Mouse (Mus musculus) liver, embryonic 15.5 days (tissue): ENCODE data around the gene Ctbp2. TPM values are rescaled to one million over a fixed set of nuclear protein-coding genes. Genes with fewer than 3 reads are reported as not detected.

Source experiments
- ATAC-seq: fragments of 200-750 bp; cut with Nextera tagmentation; 2 replicates; pipeline ENCODE4 v1.8.0; 2017; ENCODE audit warnings: moderate number of reproducible peaks, mild to moderate bottlenecking, moderate library complexity; ENCODE audit not compliant: insufficient read depth
- H3K27ac ChIP-seq: fragments of 300-500 bp; sonication (generic); replicated peaks from 2 replicates; pipeline ENCODE4 v1.5.1; 2015; ENCODE audit warnings: mild to moderate bottlenecking, inconsistent platforms
- H3K27me3 ChIP-seq: fragments of 300-500 bp; sonication (generic); 2 replicates; pipeline ENCODE4 v1.6.1; 2015; ENCODE audit warnings: mild to moderate bottlenecking, inconsistent platforms
- H3K36me3 ChIP-seq: fragments of 300-500 bp; sonication (generic); replicated peaks from 2 replicates; pipeline ENCODE4 v1.6.1; 2015; ENCODE audit warnings: moderate library complexity, mild to moderate bottlenecking, inconsistent platforms
- H3K4me1 ChIP-seq: fragments of 300-500 bp; sonication (generic); replicated peaks from 2 replicates; pipeline ENCODE4 v1.6.1; 2015; ENCODE audit warnings: inconsistent platforms
- H3K4me2 ChIP-seq: fragments of 300-500 bp; sonication (generic); 2 replicates; pipeline ENCODE4 v1.6.1; 2015; ENCODE audit warnings: moderate library complexity, mild to moderate bottlenecking, inconsistent platforms
- H3K4me3 ChIP-seq: fragments of 300-500 bp; sonication (generic); replicated peaks from 2 replicates; pipeline ENCODE4 v1.5.1; 2015; ENCODE audit warnings: mild to moderate bottlenecking, inconsistent platforms
- H3K9ac ChIP-seq: fragments of 300-500 bp; sonication (generic); 2 replicates; pipeline ENCODE4 v1.6.1; 2015; ENCODE audit warnings: moderate library complexity, mild to moderate bottlenecking, inconsistent platforms
- H3K9me3 ChIP-seq: fragments of 300-500 bp; sonication (generic); replicated peaks from 2 replicates; pipeline ENCODE4 v1.6.1; 2016; ENCODE audit warnings: inconsistent platforms
- WGBS: fragments of 180-500 bp; shearing (Covaris S2); methylation state at CpG from one replicate; pipeline ENCODE4 v1.1.7; 2015; ENCODE audit warnings: mixed read lengths; ENCODE audit not compliant: insufficient replicate concordance; 5-methylcytosine and 5-hydroxymethylcytosine counted together
- polyA plus RNA-seq: library from polyadenylated mRNA; unstranded; fragments of >200 nt; fragmentation: Nextera tagmentation; extraction: Ambion mirVana; gene quantifications from 2 replicates; pipeline ENCODE4 v1.2.1, GENCODE M21; 2015

The Ctbp2 gene
- polyA plus RNA-seq, 1 experiment from 2014 or later: 8.1 TPM

DNA sequence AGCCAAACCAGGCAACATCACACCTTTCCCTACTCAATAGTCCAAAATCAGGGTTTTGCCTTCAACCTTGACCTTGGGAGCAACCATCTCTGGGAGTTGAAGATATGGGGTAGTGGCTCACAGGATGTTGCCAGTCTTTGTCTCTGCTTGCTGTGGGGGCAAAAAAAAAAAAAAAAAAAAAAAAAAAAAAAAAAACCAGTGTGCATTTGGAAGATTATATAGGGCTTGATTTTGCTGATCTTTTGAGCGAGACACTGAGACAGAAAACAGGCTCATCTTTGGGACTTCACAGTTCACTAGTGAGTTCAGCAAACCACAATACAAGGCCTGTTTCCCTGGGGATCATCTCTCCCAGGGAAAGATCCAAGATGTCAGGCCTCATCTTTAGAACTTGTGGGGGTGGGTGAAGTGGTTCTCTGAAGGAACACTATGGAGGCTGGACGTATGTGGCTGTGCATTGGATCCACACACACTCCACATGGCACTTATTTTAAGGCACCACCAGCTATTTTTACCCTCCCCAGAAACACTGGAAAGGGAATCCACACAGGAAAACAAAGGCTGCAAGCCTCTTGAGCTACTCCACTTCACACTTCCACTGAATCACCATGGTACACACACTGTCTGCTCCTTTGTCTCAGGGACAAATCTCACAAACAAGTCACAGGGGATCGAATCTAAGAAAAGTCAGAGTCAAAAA is 84.4 kb downstream of the Ctbp2 start:
- Histone ChIP-seq H3K27ac (no peak overlapping the region), H3K4me1 (0 out of 2 replicates have a peak, but pooled peaks cover 9% of the 10 kb centered on the region), H3K9me3 (no peaks in the 10 kb centered on the region), H3K4me3 (no peak overlapping the region), H3K4me2 (no peak overlapping the region), H3K36me3 (no peaks in the 10 kb centered on the region), H3K9ac (no peak overlapping the region), H3K27me3 (no peaks in the 10 kb centered on the region)
- WGBS: 52% methylated on average over 3 of the region's 3 CpGs
- ATAC-seq: no peak

- Histone ChIP-seq H3K9me3 (no peaks in the 10 kb centered on the region), H3K4me1 (peaks cover 12% of the 10 kb centered on the region; the same call in 1 of the 2 replicates), H3K4me3 (no peak overlapping the region), H3K36me3 (no peaks in the 10 kb centered on the region), H3K27ac (no peak overlapping the region), H3K27me3 (no peaks in the 10 kb centered on the region), H3K9ac (no peak overlapping the region), H3K4me2 (no peak overlapping the region)
- 56% methylated on average over 4 of the region's 4 CpGs for WGBS
- ATAC-seq: no peak
Observed at GRCm38 (mm10) chr7:133037618-133038017, 86.5 kb downstream of the Ctbp2 start.

DNA sequence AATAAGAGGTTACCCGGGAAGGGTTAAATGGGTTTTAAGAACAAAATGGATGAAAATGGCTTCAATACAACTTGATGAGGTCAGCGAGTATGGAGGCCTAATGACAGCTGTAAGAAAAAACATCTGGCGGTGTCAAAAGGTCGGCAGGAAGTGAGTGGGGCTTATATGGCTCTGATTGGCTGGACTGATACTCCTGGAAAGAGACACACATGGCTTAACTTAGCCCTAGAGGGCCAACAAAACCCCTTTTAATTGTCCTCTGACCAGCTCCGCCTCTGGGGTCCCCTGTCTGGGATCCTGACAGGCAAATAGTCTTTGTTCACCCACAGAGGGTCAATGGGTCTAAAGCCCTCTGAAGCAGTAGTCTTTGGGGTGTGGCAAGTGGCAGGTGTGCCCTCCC is 86.9 kb downstream of the Ctbp2 start:
- WGBS: 56% methylated on average over 5 of the region's 5 CpGs

GRCm38 (mm10) chr7:133035901-133036300 is 88.3 kb downstream of the Ctbp2 start:
- Histone ChIP-seq H3K9ac (no peak overlapping the region), H3K27ac (no peak overlapping the region), H3K27me3 (no peaks in the 10 kb centered on the region), H3K4me2 (no peak overlapping the region), H3K4me3 (no peak overlapping the region), H3K36me3 (no peaks in the 10 kb centered on the region), H3K9me3 (no peaks in the 10 kb centered on the region), H3K4me1 (peaks cover 6% of the 10 kb centered on the region; the same call in 1 of the 2 replicates)
- no peak for ATAC-seq

More for the DNA sequence above, 86.9 kb downstream of the Ctbp2 start:
- no peak for ATAC-seq
- Histone ChIP-seq H3K27ac (no peak overlapping the region), H3K4me3 (no peak overlapping the region), H3K36me3 (no peaks in the 10 kb centered on the region), H3K4me1 (peaks cover 12% of the 10 kb centered on the region; the same call in 1 of the 2 replicates), H3K4me2 (no peak overlapping the region), H3K9ac (no peak overlapping the region), H3K27me3 (no peaks in the 10 kb centered on the region), H3K9me3 (no peaks in the 10 kb centered on the region)

- no peak; the same call in 1 of the 2 replicates for ATAC-seq
- Histone ChIP-seq H3K4me2 (no peak overlapping the region), H3K27ac (no peak overlapping the region), H3K36me3 (no peaks in the 10 kb centered on the region), H3K9ac (no peak overlapping the region), H3K4me3 (no peak overlapping the region), H3K9me3 (no peaks in the 10 kb centered on the region), H3K4me1 (peaks cover 6% of the 10 kb centered on the region; the same call in 1 of the 2 replicates), H3K27me3 (no peaks in the 10 kb centered on the region)
- WGBS: 52% methylated on average over 9 of the region's 9 CpGs
Observed at GRCm38 (mm10) chr7:133032589-133033203, 91.5 kb downstream of the Ctbp2 start.

- Histone ChIP-seq H3K27me3 (no peaks in the 10 kb centered on the region), H3K9me3 (no peaks in the 10 kb centered on the region), H3K36me3 (no peaks in the 10 kb centered on the region), H3K27ac (no peak overlapping the region), H3K9ac (no peak overlapping the region), H3K4me1 (peaks cover 9% of the 10 kb centered on the region), H3K4me3 (no peak overlapping the region), H3K4me2 (no peak overlapping the region)
- 40% methylated on average over 8 of the region's 8 CpGs for WGBS
- no peak for ATAC-seq
Observed at GRCm38 (mm10) chr7:133029496-133030047, 94.6 kb downstream of the Ctbp2 start.

GRCm38 (mm10) chr7:133029004-133029403 is 95.2 kb downstream of the Ctbp2 start:
- no peak overlapping the region for H3K27ac ChIP-seq
- H3K4me2 ChIP-seq: no peak overlapping the region
- H3K36me3 ChIP-seq: no peaks in the 10 kb centered on the region
- H3K27me3 ChIP-seq: no peaks in the 10 kb centered on the region
- 48% methylated on average over 8 of the region's 8 CpGs for WGBS
- ATAC-seq: no peak
- H3K9ac ChIP-seq: no peak overlapping the region
- H3K4me3 ChIP-seq: no peak overlapping the region
- no peaks in the 10 kb centered on the region for H3K9me3 ChIP-seq
- peaks cover 9% of the 10 kb centered on the region for H3K4me1 ChIP-seq

DNA sequence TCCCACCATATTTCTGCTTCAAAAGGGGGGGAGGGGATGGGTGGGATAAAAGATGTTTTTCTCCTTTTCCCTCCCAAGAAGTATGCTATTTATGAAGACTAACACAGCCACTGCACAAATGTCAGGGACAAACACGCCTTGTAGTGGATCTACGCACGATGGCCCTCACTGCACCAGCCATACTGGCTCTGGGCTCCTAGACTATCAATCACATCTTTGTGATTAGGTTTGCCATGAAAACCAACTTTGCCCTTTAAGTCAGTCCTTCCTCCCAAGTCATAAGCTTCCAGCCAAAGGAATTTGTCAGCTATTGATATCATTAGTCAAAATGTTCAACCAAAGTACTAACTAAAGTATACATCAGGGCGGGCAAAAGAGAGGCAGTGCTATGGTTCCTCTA is 96.2 kb downstream of the Ctbp2 start:
- Histone ChIP-seq H3K9me3 (no peaks in the 10 kb centered on the region), H3K4me1 (peaks cover 9% of the 10 kb centered on the region), H3K36me3 (no peaks in the 10 kb centered on the region), H3K27me3 (no peaks in the 10 kb centered on the region), H3K4me2 (no peak overlapping the region), H3K4me3 (no peak overlapping the region), H3K27ac (no peak overlapping the region), H3K9ac (no peak overlapping the region)
- no peak for ATAC-seq
- 78% methylated on average over 4 of the region's 4 CpGs for WGBS

GRCm38 (mm10) chr7:133024694-133025093 is 99.5 kb downstream of the Ctbp2 start:
- ATAC-seq: no peak
- Histone ChIP-seq H3K4me2 (no peak overlapping the region), H3K4me1 (peaks cover 3% of the 10 kb centered on the region; the same call in 1 of the 2 replicates), H3K36me3 (no peaks in the 10 kb centered on the region), H3K9me3 (no peaks in the 10 kb centered on the region), H3K4me3 (no peak overlapping the region), H3K27me3 (no peaks in the 10 kb centered on the region), H3K27ac (no peak overlapping the region), H3K9ac (no peak overlapping the region)
- 72% methylated on average over 1 of the region's 1 CpGs for WGBS

- Histone ChIP-seq H3K36me3 (no peaks in the 10 kb centered on the region), H3K9me3 (no peaks in the 10 kb centered on the region), H3K27ac (no peak overlapping the region), H3K4me2 (no peak overlapping the region), H3K4me1 (no peaks in the 10 kb centered on the region), H3K9ac (no peak overlapping the region), H3K27me3 (0 out of 2 replicates have a peak, but pooled peaks cover 2% of the 10 kb centered on the region), H3K4me3 (no peak overlapping the region)
- WGBS: 56% methylated on average over 6 of the region's 6 CpGs
- ATAC-seq: no peak
Observed at GRCm38 (mm10) chr7:133019481-133020020, 104.6 kb downstream of the Ctbp2 start.

GRCm38 (mm10) chr7:133018961-133019360 is 105.2 kb downstream of the Ctbp2 start:
- H3K27ac ChIP-seq: no peak overlapping the region

More at GRCm38 (mm10) chr7:133018961-133019360, 105.2 kb downstream of the Ctbp2 start:
- 67% methylated on average over 7 of the region's 7 CpGs for WGBS
- Histone ChIP-seq H3K9ac (no peak overlapping the region), H3K4me1 (no peaks in the 10 kb centered on the region), H3K9me3 (no peaks in the 10 kb centered on the region), H3K27me3 (peaks cover 8% of the 10 kb centered on the region; the same call in 1 of the 2 replicates), H3K4me2 (no peak overlapping the region), H3K36me3 (no peaks in the 10 kb centered on the region), H3K4me3 (no peak overlapping the region)
- ATAC-seq: no peak
